Mouse (Mus musculus) forebrain, embryonic 11.5 days (tissue): ENCODE measurements around the gene Slc39a9. TPM values are rescaled to one million over a fixed set of nuclear protein-coding genes. Genes with fewer than 3 reads are reported as not detected.
A peak's percentile ranks its signal among the peaks of the same experiment; 100 is the strongest.

ENCODE experiments used
- ATAC-seq: fragments of 200-750 bp; cut with Nextera tagmentation; replicated peaks from 2 replicates; pipeline ENCODE4 v1.8.0; 2017; ENCODE audit warnings: moderate TSS enrichment; ENCODE audit not compliant: low FRiP score
- DNase-seq: peaks from one replicate; pipeline ENCODE4 v3.0.0-alpha.2; 2017; ENCODE audit warnings: low spot score
- H3K27ac ChIP-seq: fragments of 300-500 bp; sonication (generic); 2 replicates; pipeline ENCODE4 v1.5.1; 2014; ENCODE audit warnings: low read depth, low read length
- H3K27me3 ChIP-seq: fragments of 300-500 bp; sonication (generic); 2 replicates; pipeline ENCODE4 v1.6.1; 2014; ENCODE audit warnings: mild to moderate bottlenecking, low read length, mixed read lengths; ENCODE audit not compliant: control insufficient read depth, insufficient read depth
- H3K36me3 ChIP-seq: fragments of 300-500 bp; sonication (generic); 2 replicates; pipeline ENCODE4 v1.6.1; 2014; ENCODE audit warnings: mild to moderate bottlenecking, low read length, moderate library complexity, mixed read lengths; ENCODE audit not compliant: control insufficient read depth, insufficient read depth
- H3K4me1 ChIP-seq: fragments of 300-500 bp; sonication (generic); replicated peaks from 2 replicates; pipeline ENCODE4 v1.6.1; 2014; ENCODE audit warnings: low read length, mixed read lengths; ENCODE audit not compliant: control insufficient read depth, insufficient read depth
- H3K4me2 ChIP-seq: fragments of 300-500 bp; sonication (generic); 2 replicates; pipeline ENCODE4 v1.6.1; 2014; ENCODE audit warnings: low read depth, mild to moderate bottlenecking, low read length, moderate library complexity, mixed read lengths; ENCODE audit not compliant: severe bottlenecking
- H3K4me3 ChIP-seq: fragments of 300-500 bp; sonication (generic); 2 replicates; pipeline ENCODE4 v1.5.1; 2014; ENCODE audit warnings: low read depth, low read length
- H3K9ac ChIP-seq: fragments of 300-500 bp; sonication (generic); 2 replicates; pipeline ENCODE4 v1.6.1; 2014; ENCODE audit warnings: low read length
- H3K9me3 ChIP-seq: fragments of 300-500 bp; sonication (generic); 2 replicates; pipeline ENCODE4 v1.6.1; 2016; ENCODE audit warnings: low read length, mixed read lengths; ENCODE audit not compliant: control insufficient read depth
- WGBS: fragments of 180-500 bp; shearing (Covaris S2); extraction: QIAGEN DNeasy Blood & Tissue Kit; methylation state at CpG from one replicate; pipeline ENCODE4 v1.1.7; 2014; 5-methylcytosine and 5-hydroxymethylcytosine counted together
- polyA plus RNA-seq: library from polyadenylated mRNA; unstranded; fragments of >200 nt; fragmentation: Nextera tagmentation; extraction: Ambion mirVana; gene quantifications from 2 replicates; pipeline ENCODE4 v1.2.1, GENCODE M21; 2014

The Slc39a9 gene
- polyA plus RNA-seq, 1 experiment from 2014 or later, result 33.1 TPM

GRCm38 (mm10) chr12:80730567-80730966 lies 86.9 kb downstream of the Slc39a9 start:
- no peak overlapping the region for H3K4me3 ChIP-seq
- H3K9me3 ChIP-seq, result no peaks in the 10 kb centered on the region
- 0 out of 2 replicates have a peak overlapping the region, but pooled peaks have one; percentile 24 for H3K4me2 ChIP-seq
- 0 out of 2 replicates have a peak, but pooled peaks cover 3% of the 10 kb centered on the region for H3K4me1 ChIP-seq
- no peak overlapping the region for H3K27ac ChIP-seq
- ATAC-seq (peak; percentile 86), DNase-seq (peak; percentile 91)
- H3K9ac ChIP-seq, result no peak overlapping the region
- WGBS, result 6% methylated on average over 9 of the region's 9 CpGs
- no peaks in the 10 kb centered on the region for H3K27me3 ChIP-seq
- no peaks in the 10 kb centered on the region for H3K36me3 ChIP-seq

Other genes with a start within 250 kb of the Slc39a9 start
- 12.5 and 14.6 TPM in 2 replicates for gene Dcaf5, start 207.3 kb upstream of the Slc39a9 start, polyA plus RNA-seq
- gene Exd2, start 180.8 kb upstream of the Slc39a9 start, polyA plus RNA-seq, result 49.5 and 51.7 TPM in 2 replicates
- gene Galnt16, start 125.6 kb upstream of the Slc39a9 start, polyA plus RNA-seq, result 19.9 and 20.3 TPM in 2 replicates
- gene Erh, start 458 bp downstream of the Slc39a9 start, polyA plus RNA-seq, result 400 and 407 TPM in 2 replicates
- 0.48 and 0.60 TPM in 2 replicates for gene Plekhd1, start 48.7 kb downstream of the Slc39a9 start, polyA plus RNA-seq
- gene Ccdc177, start 116.8 kb downstream of the Slc39a9 start, polyA plus RNA-seq, result 5.1 and 6.8 TPM in 2 replicates
- 19.9 and 21.5 TPM in 2 replicates for gene Susd6, start 146.6 kb downstream of the Slc39a9 start, polyA plus RNA-seq